Mouse (Mus musculus): ENCODE results near the gene Gm17617. TPM values are rescaled to one million over a fixed set of nuclear protein-coding genes. Genes with fewer than 3 reads are reported as not detected.

The Gm17617 gene
- polyA plus RNA-seq (2014; fragmentation: Illumina TruSeq; extraction: RNeasy Lipid Tissue Mini Kit (QIAGEN cat#74804); ENCODE audit: insufficient read depth, low read depth, low replicate concordance), result not detected

GRCm38 (mm10) chr13:55133448-55133847, at the start of gene Gm17617:
Gene Gm17617, minus strand, starts transcription at chr13:55133548.

GRCm38 (mm10) chr13:55152621-55153415, 19.5 kb upstream of the Gm17617 start, which contains the start of gene Fgfr4:
Gene Fgfr4, plus strand, starts transcription at chr13:55152640.

GRCm38 (mm10) chr13:55105045-55105952, 28.0 kb downstream of the Gm17617 start, which contains the start of gene Zfp346:
Gene Zfp346, plus strand, starts transcription at chr13:55105311.

GRCm38 (mm10) chr13:55099726-55100478, 33.4 kb downstream of the Gm17617 start, which contains the start of gene Uimc1:
Gene Uimc1, minus strand, starts transcription at chr13:55100300.

Other genes starting within 250 kb of the Gm17617 start
- gene Unc5a, start 184.1 kb downstream of the Gm17617 start, polyA plus RNA-seq (2014; fragmentation: Illumina TruSeq; extraction: RNeasy Lipid Tissue Mini Kit (QIAGEN cat#74804); ENCODE audit: insufficient read depth, low read depth, low replicate concordance), result 1.6 TPM
- 2.3 TPM for gene Hk3, start 112.2 kb downstream of the Gm17617 start, polyA plus RNA-seq (2014; fragmentation: Illumina TruSeq; extraction: RNeasy Lipid Tissue Mini Kit (QIAGEN cat#74804); ENCODE audit: insufficient read depth, low read depth, low replicate concordance)
- gene Uimc1, start 33.2 kb downstream of the Gm17617 start, polyA plus RNA-seq (2014; fragmentation: Illumina TruSeq; extraction: RNeasy Lipid Tissue Mini Kit (QIAGEN cat#74804); ENCODE audit: insufficient read depth, low read depth, low replicate concordance), result 24.1 TPM
- 9.0 TPM for gene Zfp346, start 28.2 kb downstream of the Gm17617 start, polyA plus RNA-seq (2014; fragmentation: Illumina TruSeq; extraction: RNeasy Lipid Tissue Mini Kit (QIAGEN cat#74804); ENCODE audit: insufficient read depth, low read depth, low replicate concordance)
- gene Fgfr4, start 19.1 kb upstream of the Gm17617 start, polyA plus RNA-seq (2014; fragmentation: Illumina TruSeq; extraction: RNeasy Lipid Tissue Mini Kit (QIAGEN cat#74804); ENCODE audit: insufficient read depth, low read depth, low replicate concordance), result 12.4 TPM
- gene Nsd1, start 76.2 kb upstream of the Gm17617 start, polyA plus RNA-seq (2014; fragmentation: Illumina TruSeq; extraction: RNeasy Lipid Tissue Mini Kit (QIAGEN cat#74804); ENCODE audit: insufficient read depth, low read depth, low replicate concordance), result 12.2 TPM
- 118 TPM for gene Prelid1, start 187.0 kb upstream of the Gm17617 start, polyA plus RNA-seq (2014; fragmentation: Illumina TruSeq; extraction: RNeasy Lipid Tissue Mini Kit (QIAGEN cat#74804); ENCODE audit: insufficient read depth, low read depth, low replicate concordance)
- gene Rab24, start 188.4 kb upstream of the Gm17617 start, polyA plus RNA-seq (2014; fragmentation: Illumina TruSeq; extraction: RNeasy Lipid Tissue Mini Kit (QIAGEN cat#74804); ENCODE audit: insufficient read depth, low read depth, low replicate concordance), result 54.5 TPM
- 1.1 TPM for gene Mxd3, start 196.3 kb upstream of the Gm17617 start, polyA plus RNA-seq (2014; fragmentation: Illumina TruSeq; extraction: RNeasy Lipid Tissue Mini Kit (QIAGEN cat#74804); ENCODE audit: insufficient read depth, low read depth, low replicate concordance)
- gene Lman2, start 229.2 kb upstream of the Gm17617 start, polyA plus RNA-seq (2014; fragmentation: Illumina TruSeq; extraction: RNeasy Lipid Tissue Mini Kit (QIAGEN cat#74804); ENCODE audit: insufficient read depth, low read depth, low replicate concordance), result 46.3 TPM
- gene Rgs14, start 236.2 kb upstream of the Gm17617 start, polyA plus RNA-seq (2014; fragmentation: Illumina TruSeq; extraction: RNeasy Lipid Tissue Mini Kit (QIAGEN cat#74804); ENCODE audit: insufficient read depth, low read depth, low replicate concordance), result 6.5 TPM